Comparison of ENCODE assay signal across 10 mouse cellular contexts in genomic region chr9:13918606-13919202, GRCm38 (mm10).
DNase-seq lines count a peak whose midpoint lies in the region; ATAC-seq and TF ChIP-seq lines count a peak whose summit lies in the region.
"Had no signal": no experiment of that assay in that cellular context is flagged by ENCODE, and none has a peak within 500 bp of the region (broad histone marks: within the 10 kb centered on the region; RNA-seq: fewer than 3 reads in every experiment).

No protein-coding gene starts in this region.

- no peaks in the 10 kb centered on the region for H3K27me3 ChIP-seq in forebrain, embryonic 16.5 days (replicated peaks; ENCODE audit: control insufficient read depth, insufficient read depth, low read length)
- H3K27me3 ChIP-seq in midbrain, embryonic 14.5 days (ENCODE audit: control insufficient read depth, insufficient read depth, low read length) = no peaks in the 10 kb centered on the region
- H3K27me3 ChIP-seq in kidney, adult 2 months (replicated peaks; ENCODE audit: control insufficient read depth, insufficient read depth, low read length) = no peaks in the 10 kb centered on the region
- H3K27me3 ChIP-seq: liver, embryonic 12.5 days had no signal

- 15% methylated on average over 7 of the region's 7 CpGs for WGBS in forebrain, embryonic 16.5 days
- WGBS in midbrain, embryonic 14.5 days = 31% methylated on average over 7 of the region's 7 CpGs
- WGBS in kidney, adult 2 months = 61% methylated on average over 7 of the region's 7 CpGs

- H3K4me3 ChIP-seq in forebrain, embryonic 16.5 days (replicated peaks; ENCODE audit: low read length) = no peak overlapping the region
- H3K4me3 ChIP-seq in midbrain, embryonic 14.5 days (replicated peaks; ENCODE audit: low read depth, low read length) = no peak overlapping the region
- no peak overlapping the region for H3K4me3 ChIP-seq in gastrocnemius, adult 2 months
- H3K4me3 ChIP-seq in kidney, adult 2 months (ENCODE audit: insufficient read depth, low read depth, low read length) = no peak overlapping the region
- H3K4me3 ChIP-seq: liver, embryonic 12.5 days had no signal

- no peak overlapping the region for H3K9ac ChIP-seq in forebrain, embryonic 16.5 days (replicated peaks; ENCODE audit: low read depth, low read length)
- H3K9ac ChIP-seq in midbrain, embryonic 14.5 days (replicated peaks; ENCODE audit: low read length) = no peak overlapping the region
- H3K9ac ChIP-seq: liver, embryonic 12.5 days had no signal

- no peak for TF ChIP-seq CTCF in gastrocnemius, adult 2 months (IDR thresholded peaks at IDR 0.05)
- TF ChIP-seq CTCF in kidney, adult 2 months (conservative IDR thresholded peaks at IDR 0.05; ENCODE audit: insufficient read depth, insufficient read length, low read depth, low read length) = no peak

- peaks cover 4% of the 10 kb centered on the region; the same call in 1 of the 2 replicates for H3K4me1 ChIP-seq in forebrain, embryonic 16.5 days (replicated peaks; ENCODE audit: control insufficient read depth, insufficient read depth, low read length)
- H3K4me1 ChIP-seq in midbrain, embryonic 14.5 days (ENCODE audit: control insufficient read depth, insufficient read depth, low read length) = peaks cover 6% of the 10 kb centered on the region
- H3K4me1 ChIP-seq in kidney, adult 2 months (ENCODE audit: control insufficient read depth, insufficient read depth, low read length) = no peaks in the 10 kb centered on the region
- H3K4me1 ChIP-seq: liver, embryonic 12.5 days had no signal

- no peak overlapping the region for H3K4me2 ChIP-seq in forebrain, embryonic 16.5 days (ENCODE audit: low read length)
- no peak overlapping the region for H3K4me2 ChIP-seq in midbrain, embryonic 14.5 days (ENCODE audit: low read length)
- H3K4me2 ChIP-seq: liver, embryonic 12.5 days had no signal

- peak; percentile 13 for ATAC-seq in CD4-positive, CD25-positive, alpha-beta regulatory T cell, adult 4 months
- peak; percentile 91 for ATAC-seq in forebrain, embryonic 16.5 days
- peak; percentile 66; the same call in 1 of the 2 replicates for ATAC-seq in midbrain, embryonic 14.5 days (ENCODE audit: low FRiP score, low TSS enrichment)
- ATAC-seq: liver, embryonic 12.5 days had no signal

- no peaks in the 10 kb centered on the region for H3K36me3 ChIP-seq in forebrain, embryonic 16.5 days (ENCODE audit: control insufficient read depth, insufficient read depth)
- H3K36me3 ChIP-seq in midbrain, embryonic 14.5 days (ENCODE audit: control insufficient read depth, insufficient read depth, low read length) = no peaks in the 10 kb centered on the region
- H3K36me3 ChIP-seq in kidney, adult 2 months (ENCODE audit: control insufficient read depth, insufficient read depth, low read length) = no peaks in the 10 kb centered on the region
- H3K36me3 ChIP-seq: liver, embryonic 12.5 days had no signal

- intact Hi-C loops in gastrocnemius, adult 2 months (cut with DNase I) = no loop called here

- no peak for TF ChIP-seq POLR2A in kidney, adult 2 months (IDR thresholded peaks at IDR 0.05; ENCODE audit: low read depth, low read length)

- no peak overlapping the region for H3K27ac ChIP-seq in forebrain, embryonic 16.5 days (ENCODE audit: low read length)
- H3K27ac ChIP-seq in midbrain, embryonic 14.5 days (replicated peaks; ENCODE audit: low read depth, low read length) = no peak overlapping the region
- no peak overlapping the region for H3K27ac ChIP-seq in gastrocnemius, adult 2 months
- no peak overlapping the region for H3K27ac ChIP-seq in kidney, adult 2 months (ENCODE audit: insufficient read depth, low read depth, low read length)
- H3K27ac ChIP-seq: liver, embryonic 12.5 days had no signal

- DNase-seq in ZHBTc4 (ENCODE audit: low read depth, low spot score) = peak; percentile 19
- DNase-seq in midbrain, embryonic 14.5 days = peak; percentile 76
- DNase-seq in gastrocnemius, adult 2 months = no peak
- no peak for DNase-seq in lung, postnatal 14 days
- no peak for DNase-seq in kidney, adult 2 months
- DNase-seq: gastrocnemius, postnatal 10 days; heart, postnatal 10 days had no signal

- H3K9me3 ChIP-seq in forebrain, embryonic 16.5 days (ENCODE audit: control insufficient read depth, low read length) = no peaks in the 10 kb centered on the region
- H3K9me3 ChIP-seq in midbrain, embryonic 14.5 days (ENCODE audit: control insufficient read depth, low read length) = no peaks in the 10 kb centered on the region
- H3K9me3 ChIP-seq: liver, embryonic 12.5 days had no signal

Comparison
In these comparisons a context has a peak if more than half of its experiments do, and no peak if none do; other contexts are left out.
1. ATAC-seq: peak in every context shown above with its lines; median percentile 91 in forebrain, embryonic 16.5 days; 66 in midbrain, embryonic 14.5 days; 13 in CD4-positive, CD25-positive, alpha-beta regulatory T cell, adult 4 months.
2. DNase-seq: peak in ZHBTc4 (single experiment) and midbrain, embryonic 14.5 days (single experiment); none in gastrocnemius, adult 2 months (single experiment), lung, postnatal 14 days (single experiment) and kidney, adult 2 months (single experiment).